Mouse (Mus musculus): ENCODE measurements around the gene Nav2.

Nav2 gene

DNA sequence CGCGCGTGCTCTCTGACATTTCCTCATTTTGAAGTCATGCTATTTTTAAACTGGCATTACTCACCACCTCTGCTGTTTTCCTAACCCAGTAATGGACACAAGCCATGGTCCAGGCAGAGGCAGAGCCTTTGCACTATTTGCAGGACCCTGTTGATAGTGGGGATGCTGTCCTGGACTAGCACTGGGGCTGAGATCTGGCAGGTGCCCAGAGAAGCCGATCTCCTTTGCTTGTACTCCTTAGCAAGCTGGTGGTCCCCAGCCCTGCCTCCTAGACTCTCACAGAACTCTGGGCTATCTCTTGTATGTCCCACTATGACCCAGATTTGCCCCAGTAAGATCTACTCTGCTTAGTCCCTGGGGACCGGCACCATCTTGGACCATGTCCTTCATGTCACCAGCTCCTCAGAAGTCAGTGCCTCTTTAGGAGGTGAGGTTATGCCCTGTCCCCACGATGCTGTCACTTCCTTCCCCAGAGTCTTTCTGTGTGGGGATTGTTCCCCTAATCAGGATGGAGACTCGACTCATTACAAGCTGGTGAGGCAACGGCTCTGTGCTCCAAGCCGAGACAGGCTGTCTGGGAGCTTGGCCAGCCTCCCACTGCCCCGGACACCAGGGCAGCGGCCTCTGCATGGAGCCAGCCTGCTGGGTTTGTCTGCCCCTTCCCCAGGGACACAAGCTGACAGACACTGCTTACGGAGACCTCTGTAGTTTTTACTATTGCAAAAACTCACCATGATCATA lies 250.3 kb downstream of the Nav2 start:
- no peak for DNase-seq (ENCODE audit: low spot score)

GRCm38 (mm10) chr7:49159646-49160555 lies 251.4 kb downstream of the Nav2 start:
- no peak for DNase-seq (ENCODE audit: low spot score)

- no peak for DNase-seq (ENCODE audit: low spot score)
These were observed 253.6 kb downstream of the Nav2 start for GRCm38 (mm10) chr7:49162079-49162478.

DNA sequence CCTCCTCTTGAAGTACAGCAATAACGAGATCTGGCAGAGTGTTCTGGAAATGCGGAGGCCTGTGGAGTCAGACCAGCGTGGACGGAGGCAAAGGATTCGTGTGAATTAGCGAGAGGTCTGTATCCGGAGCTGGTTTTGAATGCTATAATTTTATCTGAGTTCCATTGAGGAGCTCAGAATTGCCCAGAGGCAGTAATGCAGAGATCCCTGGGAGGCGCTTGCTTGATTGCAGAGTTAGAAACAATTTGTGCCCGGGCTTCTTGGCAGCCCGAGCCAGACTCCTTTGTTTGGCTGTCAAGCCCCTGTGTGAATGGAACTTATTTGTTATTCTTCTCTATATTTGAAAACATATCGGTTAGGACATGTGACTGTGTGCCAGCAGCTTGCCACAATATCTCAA lies 255.3 kb downstream of the Nav2 start:
- DNase-seq (ENCODE audit: low spot score): no peak

GRCm38 (mm10) chr7:49164868-49165267 lies 256.4 kb downstream of the Nav2 start:
- no peak for DNase-seq (ENCODE audit: low spot score)

- no peak for DNase-seq (ENCODE audit: low spot score)
These were observed 264.4 kb downstream of the Nav2 start for GRCm38 (mm10) chr7:49172926-49173325.

GRCm38 (mm10) chr7:49175784-49176409 lies 267.4 kb downstream of the Nav2 start:
- no peak for DNase-seq (ENCODE audit: low spot score)

GRCm38 (mm10) chr7:49176590-49177201 lies 268.2 kb downstream of the Nav2 start:
- DNase-seq (ENCODE audit: low spot score): no peak

GRCm38 (mm10) chr7:49178217-49178616 lies 269.7 kb downstream of the Nav2 start:
- DNase-seq (ENCODE audit: low spot score): no peak

DNA sequence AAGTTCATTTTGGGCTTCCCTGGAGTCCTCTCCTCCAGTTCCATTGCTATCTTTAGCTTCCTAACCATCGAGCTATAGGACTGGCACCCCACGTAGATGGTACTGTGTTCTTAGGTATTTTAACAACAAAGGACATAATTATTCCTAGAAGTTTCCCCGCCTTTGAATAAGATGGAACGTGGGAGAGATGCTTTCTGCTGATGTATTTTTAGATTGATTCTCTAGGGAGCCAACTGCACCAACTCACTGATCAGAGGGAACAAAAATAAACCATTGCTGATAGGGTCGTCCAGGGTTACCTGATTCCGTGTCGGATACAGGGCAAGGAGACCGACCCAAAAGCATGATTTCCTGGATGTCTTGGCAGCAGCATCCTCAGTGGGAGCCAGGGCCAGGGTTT lies 272.5 kb downstream of the Nav2 start:
- no peak for DNase-seq (ENCODE audit: low spot score)

- no peak for DNase-seq (ENCODE audit: low spot score)
These were observed 273.9 kb downstream of the Nav2 start for GRCm38 (mm10) chr7:49182427-49182826.

GRCm38 (mm10) chr7:49183696-49184095 lies 275.2 kb downstream of the Nav2 start:
- no peak for DNase-seq (ENCODE audit: low spot score)

GRCm38 (mm10) chr7:49185991-49186390 lies 277.5 kb downstream of the Nav2 start:
- no peak for DNase-seq (ENCODE audit: low spot score)

- DNase-seq (ENCODE audit: low spot score): no peak
These were observed 280.8 kb downstream of the Nav2 start for GRCm38 (mm10) chr7:49189364-49189763.

DNA sequence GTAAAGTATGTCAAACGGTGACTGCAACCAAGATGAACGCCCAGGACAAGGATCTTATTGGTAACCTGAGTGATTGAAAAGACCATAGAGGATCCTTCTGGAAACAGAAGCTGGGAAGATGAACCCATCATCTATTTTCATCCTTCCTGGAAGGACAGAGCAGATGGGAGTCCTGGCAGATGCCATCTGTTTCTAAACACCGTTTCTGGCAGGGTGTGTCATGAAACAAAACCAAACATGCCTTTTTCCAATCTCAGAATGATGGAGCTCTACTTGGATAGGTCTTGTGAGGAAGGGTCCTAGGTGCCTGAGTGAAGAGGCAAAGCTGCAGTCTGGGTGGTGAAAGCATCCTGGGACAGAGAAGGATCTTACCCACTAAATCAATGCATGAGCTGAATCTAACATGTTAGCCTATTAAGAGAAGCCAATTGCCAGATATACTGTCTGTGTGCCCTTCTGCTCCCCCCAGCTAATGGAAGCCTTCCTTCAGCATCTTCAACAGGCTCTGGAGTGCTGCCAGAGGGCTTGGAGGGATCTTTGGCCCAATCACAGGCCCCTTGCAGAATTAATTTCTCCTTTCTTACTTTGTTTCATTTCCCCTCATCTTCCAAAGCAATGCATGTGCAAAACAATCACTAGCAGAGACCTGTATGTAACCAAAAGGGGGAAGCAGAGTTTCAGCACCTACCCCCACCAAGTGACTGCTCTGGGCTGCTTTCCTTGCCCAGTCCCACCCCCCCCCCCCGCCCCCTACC lies 281.9 kb downstream of the Nav2 start:
- DNase-seq (ENCODE audit: low spot score): no peak

DNA sequence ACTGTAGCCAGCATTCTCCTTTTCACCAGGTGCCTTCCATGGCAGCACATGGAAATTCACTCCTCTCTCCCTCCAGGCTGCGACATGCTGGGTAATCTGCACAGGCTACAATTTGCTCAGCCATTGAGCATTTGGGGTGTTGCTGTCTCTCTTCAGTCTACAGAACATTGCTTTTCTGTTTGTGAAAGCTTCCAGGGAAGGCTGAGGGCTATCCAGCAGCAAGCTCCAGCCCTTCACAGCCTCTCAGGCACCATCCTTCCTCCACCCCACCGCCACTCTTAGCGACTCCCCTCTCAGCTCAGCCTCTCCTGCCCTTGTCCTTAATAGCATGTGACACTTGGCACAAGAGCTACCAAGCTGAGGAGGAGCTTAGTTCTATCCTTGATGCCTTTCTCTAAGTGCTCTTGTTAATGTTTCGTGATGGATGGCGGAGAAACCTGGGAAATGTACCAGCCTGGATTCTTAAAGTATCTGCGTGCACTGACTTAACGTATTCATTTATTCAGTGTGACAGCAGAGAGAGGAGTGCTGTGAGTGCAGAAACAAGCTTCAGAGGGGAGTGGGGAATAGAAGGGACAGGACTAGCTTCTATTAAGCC lies 282.7 kb downstream of the Nav2 start:
- DNase-seq (ENCODE audit: low spot score): no peak

GRCm38 (mm10) chr7:49192061-49192695 lies 283.7 kb downstream of the Nav2 start:
- no peak for DNase-seq (ENCODE audit: low spot score)

DNA sequence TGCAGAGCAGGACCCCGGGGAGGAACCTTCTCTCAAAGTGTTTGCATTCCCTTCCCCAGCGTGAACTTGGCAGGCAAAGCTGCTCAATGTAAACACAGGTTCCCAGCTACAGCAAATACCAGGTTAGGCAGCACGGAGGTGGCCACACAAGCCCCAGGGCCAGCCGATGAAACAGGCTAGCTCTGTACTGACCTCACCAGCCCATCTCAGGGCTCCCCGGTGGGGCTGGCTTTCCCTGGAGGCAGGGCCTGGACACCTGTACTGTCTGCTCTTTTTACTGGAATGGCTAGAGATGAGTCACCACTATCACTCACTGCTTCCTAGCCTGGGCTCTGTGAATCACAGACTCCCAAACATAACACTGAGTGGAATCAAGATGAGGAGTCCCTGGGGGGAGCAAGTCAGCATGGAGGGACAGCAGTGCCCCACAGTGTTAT lies 287.2 kb downstream of the Nav2 start:
- no peak for DNase-seq (ENCODE audit: low spot score)

- no peak for DNase-seq (ENCODE audit: low spot score)
These were observed 290.9 kb downstream of the Nav2 start for GRCm38 (mm10) chr7:49199366-49199765.

DNA sequence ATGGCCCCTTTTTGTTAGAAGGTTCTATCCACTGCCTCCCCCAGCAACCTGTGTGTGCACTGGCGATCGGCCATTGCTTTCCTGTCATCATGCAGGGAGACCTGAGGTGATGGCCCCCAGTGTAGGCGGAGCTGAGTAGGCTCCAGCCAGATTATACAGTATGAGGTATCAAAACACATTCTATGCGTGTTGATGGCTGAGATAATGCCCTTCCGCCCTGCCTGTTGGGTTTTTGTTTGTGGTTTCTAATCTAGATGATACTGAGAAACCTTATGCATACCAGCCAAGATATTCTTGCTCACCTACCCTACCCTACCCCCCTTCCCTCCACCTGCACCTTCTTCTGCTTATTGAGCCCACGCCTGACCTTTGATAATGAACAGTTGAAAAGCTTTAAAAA lies 291.8 kb downstream of the Nav2 start:
- no peak for DNase-seq (ENCODE audit: low spot score)

DNA sequence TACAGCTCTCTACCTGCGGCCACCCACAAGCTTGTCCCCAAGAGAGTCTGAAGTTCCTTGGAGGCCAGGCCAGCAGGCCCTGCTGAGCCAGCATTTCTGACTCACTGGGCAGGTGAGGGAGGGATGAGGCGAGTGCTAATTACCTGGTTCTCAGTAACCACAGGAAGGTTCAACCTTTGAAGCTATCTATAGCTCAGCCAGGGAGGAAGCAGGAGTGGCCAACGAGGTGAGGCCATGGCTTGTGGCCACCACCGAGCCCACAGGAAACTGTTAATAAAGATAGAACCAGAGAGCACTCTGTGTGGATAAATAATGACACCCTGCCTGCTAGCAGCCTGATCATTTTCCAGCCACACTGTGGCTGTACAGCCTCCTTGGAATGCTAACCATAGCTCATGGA lies 294.5 kb downstream of the Nav2 start:
- no peak for DNase-seq (ENCODE audit: low spot score)

All from ovary, postnatal 10 days (tissue).